Mouse (Mus musculus) midbrain, embryonic 15.5 days (tissue): ENCODE results near the gene Mlip. TPM values are rescaled to one million over a fixed set of nuclear protein-coding genes. Genes with fewer than 3 reads are reported as not detected.
"Not testable (repeated sequence)": the region's sequence is repeated elsewhere in the genome, so short reads cannot be mapped to it uniquely, and the experiment has no call there.

Experiments
- ATAC-seq: fragments of 200-750 bp; cut with Nextera tagmentation; replicated peaks from 2 replicates; pipeline ENCODE4 v1.8.0; 2017; ENCODE audit warnings: moderate TSS enrichment
- H3K27ac ChIP-seq: fragments of 300-500 bp; sonication (generic); 2 replicates; pipeline ENCODE4 v1.5.1; 2015; ENCODE audit warnings: mild to moderate bottlenecking, inconsistent platforms
- H3K27me3 ChIP-seq: fragments of 300-500 bp; sonication (generic); replicated peaks from 2 replicates; pipeline ENCODE4 v1.6.1; 2015; ENCODE audit warnings: inconsistent platforms
- H3K36me3 ChIP-seq: fragments of 300-500 bp; sonication (generic); replicated peaks from 2 replicates; pipeline ENCODE4 v1.6.1; 2015; ENCODE audit warnings: inconsistent platforms
- H3K4me1 ChIP-seq: fragments of 300-500 bp; sonication (generic); 2 replicates; pipeline ENCODE4 v1.6.1; 2015; ENCODE audit warnings: inconsistent platforms
- H3K4me2 ChIP-seq: fragments of 300-500 bp; sonication (generic); 2 replicates; pipeline ENCODE4 v1.6.1; 2015; ENCODE audit warnings: inconsistent platforms, mild to moderate bottlenecking, moderate library complexity
- H3K4me3 ChIP-seq: fragments of 300-500 bp; sonication (generic); 2 replicates; pipeline ENCODE4 v1.5.1; 2015; ENCODE audit warnings: mild to moderate bottlenecking, inconsistent platforms
- H3K9ac ChIP-seq: fragments of 300-500 bp; sonication (generic); 2 replicates; pipeline ENCODE4 v1.6.1; 2015; ENCODE audit warnings: mild to moderate bottlenecking, inconsistent platforms
- H3K9me3 ChIP-seq: fragments of 300-500 bp; sonication (generic); 2 replicates; pipeline ENCODE4 v1.6.1; 2016; ENCODE audit warnings: inconsistent platforms
- WGBS: fragments of 180-500 bp; shearing (Covaris S2); methylation state at CpG from one replicate; pipeline ENCODE4 v1.1.7; 2015; ENCODE audit warnings: mixed read lengths; 5-methylcytosine and 5-hydroxymethylcytosine counted together
- polyA plus RNA-seq: library from polyadenylated mRNA; unstranded; fragments of >200 nt; fragmentation: Nextera tagmentation; extraction: Ambion mirVana; gene quantifications from 2 replicates; pipeline ENCODE4 v1.2.1, GENCODE M21; 2015

Gene Mlip
- polyA plus RNA-seq, 1 experiment from 2014 or later: 0.56 TPM

DNA sequence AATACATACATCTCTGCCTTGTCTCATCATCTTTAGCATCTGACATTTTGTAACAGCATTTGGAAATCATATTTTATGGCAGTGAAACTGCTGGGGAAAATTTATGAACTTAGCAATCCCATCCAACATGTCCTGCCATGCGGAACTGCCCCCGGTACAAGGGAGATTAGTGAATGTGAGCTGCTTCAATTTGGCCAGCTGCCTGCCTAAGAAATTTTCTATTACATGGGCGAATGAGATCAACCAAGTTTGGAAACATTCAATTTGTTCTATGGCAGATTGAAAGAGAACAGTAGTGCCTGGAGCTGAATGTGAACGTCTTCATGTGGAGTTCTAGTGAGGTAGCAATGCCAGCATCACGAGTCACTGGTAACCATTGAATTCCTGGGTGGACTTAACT, 191.0 kb downstream of the Mlip start:
- H3K9me3 ChIP-seq: no peaks in the 10 kb centered on the region
- no peaks in the 10 kb centered on the region for H3K36me3 ChIP-seq
- no peaks in the 10 kb centered on the region for H3K27me3 ChIP-seq
- no peak overlapping the region for H3K4me2 ChIP-seq
- H3K4me1 ChIP-seq: no peaks in the 10 kb centered on the region
- no peak overlapping the region for H3K9ac ChIP-seq
- no peak overlapping the region for H3K27ac ChIP-seq
- H3K4me3 ChIP-seq: no peak overlapping the region
- WGBS: 59% methylated on average over 5 of the region's 5 CpGs
- 0 out of 2 replicates have a peak, but pooled peaks have one; percentile 33 for ATAC-seq

- no peaks in the 10 kb centered on the region for H3K27me3 ChIP-seq
- H3K36me3 ChIP-seq: no peaks in the 10 kb centered on the region
- 80% methylated on average over 4 of the region's 4 CpGs for WGBS
- ATAC-seq: no peak
- H3K4me1 ChIP-seq: no peaks in the 10 kb centered on the region
- H3K9me3 ChIP-seq: no peaks in the 10 kb centered on the region
- no peak overlapping the region for H3K27ac ChIP-seq
- H3K4me2 ChIP-seq: no peak overlapping the region
- H3K4me3 ChIP-seq: no peak overlapping the region
- H3K9ac ChIP-seq: no peak overlapping the region
Observed at GRCm38 (mm10) chr9:77160277-77160926, 192.4 kb downstream of the Mlip start.

DNA sequence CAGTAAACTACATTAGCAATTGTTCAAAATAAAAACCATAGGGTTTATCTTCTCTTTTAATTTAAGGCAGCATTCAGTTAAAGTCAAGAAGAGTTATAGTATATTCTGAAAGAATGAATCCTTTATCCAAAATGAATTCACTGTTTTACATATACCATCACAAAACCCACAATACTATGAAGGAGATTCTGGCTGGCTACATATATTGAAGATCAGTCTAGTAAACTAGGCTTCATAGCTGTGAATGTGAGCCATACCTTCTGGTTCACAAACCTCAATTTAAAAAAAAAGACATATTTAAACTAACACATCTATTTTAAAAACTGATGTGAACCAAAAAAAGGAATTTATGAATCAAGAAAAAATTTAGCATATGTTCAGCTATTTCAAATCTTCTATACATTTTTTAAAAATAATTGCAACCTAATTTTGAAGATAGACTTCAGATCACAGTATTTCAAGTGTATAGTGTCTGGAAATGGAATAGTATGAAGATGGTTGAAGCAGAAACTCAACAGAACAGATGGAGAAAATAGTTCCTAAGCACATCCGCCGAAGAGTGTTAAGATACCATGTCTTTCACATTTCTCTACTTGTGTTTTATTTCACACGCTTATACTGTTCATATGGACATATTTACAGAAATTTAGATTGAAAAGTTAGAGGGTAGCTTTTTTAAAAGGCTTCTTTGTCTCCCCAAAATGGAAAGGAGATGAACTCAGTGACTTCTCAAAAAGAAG, 204.1 kb downstream of the Mlip start:
- Histone ChIP-seq H3K36me3 (no peaks in the 10 kb centered on the region), H3K9ac (no peak overlapping the region), H3K4me1 (no peaks in the 10 kb centered on the region), H3K27ac (no peak overlapping the region), H3K27me3 (no peaks in the 10 kb centered on the region), H3K4me2 (no peak overlapping the region), H3K9me3 (no peaks in the 10 kb centered on the region), H3K4me3 (no peak overlapping the region)
- 94% methylated on average over 3 of the region's 3 CpGs for WGBS
- no peak for ATAC-seq

- WGBS: 76% methylated on average over 1 of the region's 1 CpGs
- Histone ChIP-seq H3K4me3 (no peak overlapping the region), H3K36me3 (no peaks in the 10 kb centered on the region), H3K4me2 (no peak overlapping the region), H3K9ac (no peak overlapping the region), H3K27me3 (no peaks in the 10 kb centered on the region), H3K27ac (no peak overlapping the region), H3K4me1 (no peaks in the 10 kb centered on the region), H3K9me3 (no peaks in the 10 kb centered on the region)
- no peak for ATAC-seq
Observed at GRCm38 (mm10) chr9:77119735-77120134, 233.0 kb downstream of the Mlip start.

- H3K27ac ChIP-seq: no peak overlapping the region
- H3K4me1 ChIP-seq: no peaks in the 10 kb centered on the region
- no peak overlapping the region for H3K4me3 ChIP-seq
- no peak for ATAC-seq
- H3K36me3 ChIP-seq: no peaks in the 10 kb centered on the region
- no peaks in the 10 kb centered on the region for H3K27me3 ChIP-seq
- no peak overlapping the region for H3K9ac ChIP-seq
- WGBS: 52% methylated on average over 1 of the region's 1 CpGs
- H3K4me2 ChIP-seq: no peak overlapping the region
- no peaks in the 10 kb centered on the region for H3K9me3 ChIP-seq
Observed at GRCm38 (mm10) chr9:77096886-77097285, 255.9 kb downstream of the Mlip start.

- not testable (repeated sequence) for H3K4me3 ChIP-seq, H3K27me3 ChIP-seq, H3K36me3 ChIP-seq, H3K27ac ChIP-seq, H3K4me2 ChIP-seq, ATAC-seq, H3K4me1 ChIP-seq, H3K9ac ChIP-seq, H3K9me3 ChIP-seq
- WGBS: 92% methylated on average over 1 of the region's 1 CpGs
Observed at GRCm38 (mm10) chr9:77083221-77083620, 269.5 kb downstream of the Mlip start.

- no peak overlapping the region for H3K4me2 ChIP-seq
- no peak for ATAC-seq
- no peak overlapping the region for H3K9ac ChIP-seq
- no peaks in the 10 kb centered on the region for H3K36me3 ChIP-seq
- H3K27ac ChIP-seq: no peak overlapping the region
- H3K27me3 ChIP-seq: no peaks in the 10 kb centered on the region
- H3K4me3 ChIP-seq: no peak overlapping the region
- WGBS: 82% methylated on average over 2 of the region's 2 CpGs
- no peaks in the 10 kb centered on the region for H3K9me3 ChIP-seq
- H3K4me1 ChIP-seq: no peaks in the 10 kb centered on the region
Observed at GRCm38 (mm10) chr9:77071676-77072075, 281.1 kb downstream of the Mlip start.

GRCm38 (mm10) chr9:77056611-77057010, 296.2 kb downstream of the Mlip start:
- Histone ChIP-seq H3K4me1 (no peaks in the 10 kb centered on the region), H3K9ac (no peak overlapping the region), H3K36me3 (no peaks in the 10 kb centered on the region), H3K27ac (no peak overlapping the region), H3K4me3 (no peak overlapping the region), H3K9me3 (no peaks in the 10 kb centered on the region), H3K4me2 (no peak overlapping the region), H3K27me3 (no peaks in the 10 kb centered on the region)
- WGBS: 81% methylated on average over 4 of the region's 4 CpGs
- ATAC-seq: no peak

DNA sequence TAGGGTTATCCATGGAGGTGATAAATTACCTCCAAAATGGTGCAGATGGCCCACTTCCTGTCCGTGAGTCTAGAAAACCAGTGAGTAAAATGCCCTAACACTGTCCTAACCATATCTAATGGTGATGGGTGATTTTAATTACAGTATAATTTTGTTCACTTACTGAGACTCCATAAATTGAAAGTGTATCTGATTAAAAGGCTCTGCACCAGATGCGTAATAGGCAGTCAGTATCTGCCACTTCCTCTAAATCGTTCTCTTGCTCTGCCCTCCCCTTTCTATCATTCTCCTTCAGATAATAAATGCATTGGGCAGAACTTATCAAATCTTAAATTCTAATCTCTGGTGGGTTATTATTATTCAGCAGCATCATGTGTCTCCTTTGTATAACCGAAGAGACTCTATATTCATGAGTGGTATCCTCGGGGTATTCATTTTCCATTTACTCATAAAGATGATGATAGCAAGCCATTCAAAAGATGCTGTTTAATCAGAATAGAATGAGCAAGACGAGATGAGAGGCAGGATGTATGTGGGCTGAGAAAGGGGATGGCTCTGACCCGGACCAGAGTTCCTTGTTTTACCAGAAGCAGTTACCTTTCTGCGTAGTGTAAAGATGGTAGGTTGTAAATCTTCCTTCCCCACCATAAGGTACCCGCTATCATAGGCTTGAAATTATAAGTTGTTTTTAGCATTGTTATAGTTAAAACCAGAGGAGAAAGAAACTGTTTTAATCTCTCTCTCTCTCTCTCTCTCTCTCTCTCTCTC, 298.2 kb downstream of the Mlip start:
- Histone ChIP-seq H3K9me3 (no peaks in the 10 kb centered on the region), H3K4me2 (no peak overlapping the region), H3K4me3 (no peak overlapping the region), H3K27me3 (no peaks in the 10 kb centered on the region), H3K9ac (no peak overlapping the region), H3K4me1 (no peaks in the 10 kb centered on the region), H3K27ac (no peak overlapping the region), H3K36me3 (no peaks in the 10 kb centered on the region)
- WGBS: 64% methylated on average over 9 of the region's 9 CpGs
- ATAC-seq: peak; percentile 70

Other genes with a start within 250 kb of the Mlip start
- gene Lrrc1, start 191.9 kb upstream of the Mlip start, polyA plus RNA-seq: 5.2 and 6.6 TPM in 2 replicates